Mouse (Mus musculus): ENCODE data around the gene Ppil1. TPM values are rescaled to one million over a fixed set of nuclear protein-coding genes. Genes with fewer than 3 reads are reported as not detected.

Ppil1 gene
- 123 and 126 TPM in 2 replicates for polyA plus RNA-seq (2016; fragmentation: Nextera tagmentation; extraction: Ambion mirVana)

GRCm38 (mm10) chr17:29263840-29264633 is at the start of gene Ppil1:
TSS of gene Ppil1 (minus strand) at chr17:29264186.
- H3K4me2 ChIP-seq = peak within 1 kb of the TSS; percentile 80
- peaks cover 29% of the 10 kb centered on the region for H3K36me3 ChIP-seq
- peak within 1 kb of the TSS; percentile 96 for H3K27ac ChIP-seq
- peaks cover 70% of the 10 kb centered on the region for H3K4me1 ChIP-seq
- peak within 1 kb of the TSS; percentile 88 for H3K9ac ChIP-seq
- peak within 1 kb of the TSS; percentile 88 for H3K4me3 ChIP-seq
- no peaks in the 10 kb centered on the region for H3K9me3 ChIP-seq (replicated peaks)
- 6% methylated on average over 38 of the region's 38 CpGs for WGBS (ENCODE audit: insufficient replicate concordance)
- H3K27me3 ChIP-seq (replicated peaks) = no peaks in the 10 kb centered on the region
- ATAC-seq = peak; percentile 62

DNA sequence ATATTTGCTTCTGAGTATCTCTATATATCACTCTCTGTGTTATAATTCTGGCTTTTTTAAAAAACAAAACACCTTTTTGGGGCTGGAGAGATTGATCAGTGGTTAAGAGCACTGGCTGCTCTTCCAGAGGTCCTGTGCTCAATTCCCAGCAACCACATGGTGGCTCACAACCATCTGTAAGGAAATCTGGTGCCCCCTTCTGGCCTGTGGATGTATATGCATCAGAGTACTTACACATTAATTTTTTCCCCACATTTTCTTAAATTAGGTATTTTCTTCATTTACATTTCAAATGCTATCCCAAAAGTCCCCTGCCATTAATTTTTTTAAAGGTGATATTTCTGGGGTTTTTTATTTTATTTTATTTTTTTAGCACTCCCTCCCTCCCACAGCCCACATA is 49.3 kb upstream of the Ppil1 start:
- Histone ChIP-seq H3K9me3 (replicated peaks) (0 out of 2 replicates have a peak, but pooled peaks cover 4% of the 10 kb centered on the region), H3K9ac (no peak overlapping the region), H3K4me2 (no peak overlapping the region), H3K4me1 (no peaks in the 10 kb centered on the region; the same call in 1 of the 2 replicates), H3K4me3 (no peak overlapping the region), H3K27me3 (replicated peaks) (peaks cover 6% of the 10 kb centered on the region), H3K36me3 (no peaks in the 10 kb centered on the region), H3K27ac (no peak overlapping the region)
- ATAC-seq = no peak

GRCm38 (mm10) chr17:29312082-29312481 is 48.1 kb upstream of the Ppil1 start:
- peaks cover 9% of the 10 kb centered on the region; the same call in 1 of the 2 replicates for H3K27me3 ChIP-seq (replicated peaks)
- H3K27ac ChIP-seq = no peak overlapping the region
- no peak overlapping the region for H3K4me2 ChIP-seq
- no peak overlapping the region for H3K9ac ChIP-seq
- no peak for ATAC-seq
- H3K4me1 ChIP-seq = no peaks in the 10 kb centered on the region; the same call in 1 of the 2 replicates
- 0 out of 2 replicates have a peak, but pooled peaks cover 4% of the 10 kb centered on the region for H3K9me3 ChIP-seq (replicated peaks)
- no peaks in the 10 kb centered on the region for H3K36me3 ChIP-seq
- no peak overlapping the region for H3K4me3 ChIP-seq
- 81% methylated on average over 2 of the region's 2 CpGs for WGBS (ENCODE audit: insufficient replicate concordance)

DNA sequence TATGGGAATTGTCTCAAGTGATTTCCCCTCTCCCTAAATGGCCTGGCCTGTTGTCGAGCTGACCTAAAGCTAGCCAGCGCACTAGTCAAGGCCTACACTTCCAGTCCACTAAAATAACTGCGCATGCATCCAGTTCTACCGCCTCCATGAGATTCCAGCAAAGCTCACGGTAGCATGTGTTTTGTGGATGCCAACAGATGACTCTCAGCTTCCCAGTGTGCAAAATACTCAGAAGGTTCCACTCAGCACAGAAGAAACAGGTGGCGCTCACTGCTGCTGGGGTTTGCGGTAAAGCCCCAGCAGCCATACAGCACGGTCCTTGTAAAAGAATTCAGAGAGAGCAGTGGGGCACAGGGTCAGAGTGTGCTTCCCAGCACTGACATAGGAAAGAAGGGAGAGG is 47.6 kb upstream of the Ppil1 start:
- Histone ChIP-seq H3K27ac (no peak overlapping the region), H3K4me3 (no peak overlapping the region), H3K9me3 (replicated peaks) (0 out of 2 replicates have a peak, but pooled peaks cover 4% of the 10 kb centered on the region), H3K9ac (no peak overlapping the region), H3K4me1 (no peaks in the 10 kb centered on the region; the same call in 1 of the 2 replicates), H3K36me3 (no peaks in the 10 kb centered on the region), H3K27me3 (replicated peaks) (peaks cover 5% of the 10 kb centered on the region; the same call in 1 of the 2 replicates), H3K4me2 (no peak overlapping the region)
- ATAC-seq = no peak
- WGBS (ENCODE audit: insufficient replicate concordance) = 79% methylated on average over 8 of the region's 8 CpGs

DNA sequence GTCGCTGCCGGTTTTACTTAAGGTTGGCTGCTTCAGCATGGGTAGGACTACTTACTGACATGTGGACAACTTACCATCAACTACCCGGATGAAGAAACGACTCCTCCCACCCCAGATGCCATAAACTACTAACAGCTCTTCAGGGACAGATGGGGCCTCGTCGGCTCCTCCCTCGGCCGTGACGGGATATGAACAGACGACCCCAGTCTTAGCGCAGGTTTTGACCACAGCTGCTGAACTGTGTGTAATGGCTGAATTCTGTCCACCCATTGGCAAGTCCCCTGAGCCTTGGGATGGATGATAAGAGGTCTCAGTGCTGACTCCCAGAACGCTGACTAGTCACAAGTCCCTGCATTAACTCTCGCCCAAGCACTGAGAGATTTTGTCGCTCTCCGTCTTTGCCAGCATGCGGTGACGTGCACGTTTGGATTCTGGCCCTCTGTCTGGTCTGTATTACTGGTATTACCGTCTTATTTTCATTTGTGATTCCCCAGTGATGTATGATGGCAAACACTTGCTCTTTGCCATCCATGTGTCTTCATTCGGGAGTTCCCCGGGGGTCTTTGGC is 46.2 kb upstream of the Ppil1 start:
- Histone ChIP-seq H3K4me1 (peaks cover 10% of the 10 kb centered on the region), H3K4me2 (no peak overlapping the region), H3K27ac (no peak overlapping the region), H3K9ac (no peak overlapping the region), H3K4me3 (no peak overlapping the region), H3K9me3 (replicated peaks) (0 out of 2 replicates have a peak, but pooled peaks cover 4% of the 10 kb centered on the region), H3K36me3 (no peaks in the 10 kb centered on the region), H3K27me3 (replicated peaks) (peaks cover 16% of the 10 kb centered on the region)
- WGBS (ENCODE audit: insufficient replicate concordance) = 75% methylated on average over 21 of the region's 21 CpGs
- no peak for ATAC-seq

DNA sequence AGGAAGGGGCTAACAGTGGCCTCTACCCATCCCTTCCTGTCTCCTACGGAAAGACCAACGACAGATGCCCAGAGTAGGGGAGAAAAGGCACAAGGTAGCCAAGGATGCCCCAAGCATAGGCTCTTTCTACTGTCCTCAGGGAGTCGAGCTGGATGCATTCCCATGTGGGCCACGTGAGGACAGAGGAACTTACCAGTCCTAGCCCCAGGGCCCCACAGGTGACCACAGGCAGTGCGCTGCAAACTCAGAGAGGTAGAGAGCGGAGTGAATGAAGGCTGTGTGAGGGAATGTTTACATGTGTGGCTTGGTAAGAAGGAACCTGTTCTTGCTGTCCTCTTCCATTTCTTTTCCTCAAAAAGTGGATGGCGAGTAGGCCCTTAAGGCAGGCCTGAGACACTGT is 41.9 kb upstream of the Ppil1 start:
- peak overlapping the region; percentile 10; the same call in 1 of the 2 replicates for H3K4me2 ChIP-seq
- H3K27me3 ChIP-seq (replicated peaks) = peaks cover 20% of the 10 kb centered on the region
- peaks cover 20% of the 10 kb centered on the region for H3K36me3 ChIP-seq
- H3K27ac ChIP-seq = no peak overlapping the region
- no peak overlapping the region for H3K4me3 ChIP-seq
- H3K4me1 ChIP-seq = peaks cover 29% of the 10 kb centered on the region
- no peaks in the 10 kb centered on the region for H3K9me3 ChIP-seq (replicated peaks)
- WGBS (ENCODE audit: insufficient replicate concordance) = 40% methylated on average over 7 of the region's 7 CpGs
- no peak for ATAC-seq
- no peak overlapping the region for H3K9ac ChIP-seq

DNA sequence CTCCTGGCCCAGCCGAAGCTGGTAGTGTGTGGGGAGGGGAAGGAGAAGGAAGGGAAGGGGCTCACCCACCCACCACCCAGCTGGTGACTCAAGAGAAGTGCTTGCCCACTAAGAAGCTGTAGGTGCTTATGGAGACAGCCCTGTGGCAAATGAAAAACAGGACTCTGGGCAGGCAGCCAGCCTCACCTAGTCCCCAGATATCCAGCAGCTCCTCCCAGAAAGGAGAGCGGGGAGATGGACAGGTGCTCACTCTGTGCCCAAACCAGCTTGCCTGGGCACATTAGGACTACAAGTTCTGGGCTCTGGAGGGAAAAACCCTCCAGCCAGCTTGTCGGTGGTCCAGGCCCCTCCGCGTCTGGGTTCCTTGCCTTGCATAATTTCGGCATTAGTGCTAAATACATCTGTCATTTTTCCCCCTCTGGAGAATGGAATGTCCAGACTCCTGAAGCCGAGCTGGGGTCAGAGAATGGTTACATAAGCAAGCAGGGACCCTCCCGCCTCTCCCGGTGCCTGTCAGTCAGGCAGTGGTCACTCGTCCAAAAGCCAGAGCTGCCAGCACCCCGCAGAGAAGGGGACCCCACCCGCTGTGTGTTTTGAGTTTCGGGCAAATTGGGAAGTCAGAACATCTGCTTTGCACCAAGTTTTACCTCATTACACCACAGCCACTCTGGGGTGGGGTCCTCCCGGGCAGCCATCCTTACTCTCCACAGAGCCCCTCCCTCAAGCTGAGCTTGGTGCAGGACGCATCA is 41.2 kb upstream of the Ppil1 start:
- Histone ChIP-seq H3K27me3 (replicated peaks) (peaks cover 20% of the 10 kb centered on the region), H3K36me3 (peaks cover 26% of the 10 kb centered on the region), H3K9me3 (replicated peaks) (no peaks in the 10 kb centered on the region), H3K4me3 (no peak overlapping the region), H3K9ac (no peak overlapping the region), H3K4me2 (peak overlapping the region; percentile 10; the same call in 1 of the 2 replicates), H3K27ac (no peak overlapping the region), H3K4me1 (peaks cover 29% of the 10 kb centered on the region)
- 25% methylated on average over 15 of the region's 15 CpGs for WGBS (ENCODE audit: insufficient replicate concordance)
- ATAC-seq = no peak

GRCm38 (mm10) chr17:29304376-29305057 is 40.5 kb upstream of the Ppil1 start:
- no peaks in the 10 kb centered on the region for H3K9me3 ChIP-seq (replicated peaks)
- ATAC-seq = no peak
- H3K4me1 ChIP-seq = peaks cover 29% of the 10 kb centered on the region
- H3K27ac ChIP-seq = no peak overlapping the region
- peaks cover 33% of the 10 kb centered on the region for H3K36me3 ChIP-seq
- H3K4me2 ChIP-seq = 0 out of 2 replicates have a peak overlapping the region, but pooled peaks have one; percentile 3
- H3K4me3 ChIP-seq = no peak overlapping the region
- peaks cover 20% of the 10 kb centered on the region for H3K27me3 ChIP-seq (replicated peaks)
- WGBS (ENCODE audit: insufficient replicate concordance) = 25% methylated on average over 13 of the region's 13 CpGs
- H3K9ac ChIP-seq = no peak overlapping the region

- H3K27me3 ChIP-seq (replicated peaks) = peaks cover 20% of the 10 kb centered on the region
- ATAC-seq = no peak
- peaks cover 40% of the 10 kb centered on the region for H3K36me3 ChIP-seq
- H3K9ac ChIP-seq = no peak overlapping the region
- H3K4me1 ChIP-seq = peaks cover 29% of the 10 kb centered on the region
- H3K9me3 ChIP-seq (replicated peaks) = no peaks in the 10 kb centered on the region
- H3K4me3 ChIP-seq = no peak overlapping the region
- H3K27ac ChIP-seq = no peak overlapping the region
- H3K4me2 ChIP-seq = 0 out of 2 replicates have a peak overlapping the region, but pooled peaks have one; percentile 3
- WGBS (ENCODE audit: insufficient replicate concordance) = 51% methylated on average over 3 of the region's 3 CpGs
Observed at GRCm38 (mm10) chr17:29303856-29304255, 39.9 kb upstream of the Ppil1 start.

DNA sequence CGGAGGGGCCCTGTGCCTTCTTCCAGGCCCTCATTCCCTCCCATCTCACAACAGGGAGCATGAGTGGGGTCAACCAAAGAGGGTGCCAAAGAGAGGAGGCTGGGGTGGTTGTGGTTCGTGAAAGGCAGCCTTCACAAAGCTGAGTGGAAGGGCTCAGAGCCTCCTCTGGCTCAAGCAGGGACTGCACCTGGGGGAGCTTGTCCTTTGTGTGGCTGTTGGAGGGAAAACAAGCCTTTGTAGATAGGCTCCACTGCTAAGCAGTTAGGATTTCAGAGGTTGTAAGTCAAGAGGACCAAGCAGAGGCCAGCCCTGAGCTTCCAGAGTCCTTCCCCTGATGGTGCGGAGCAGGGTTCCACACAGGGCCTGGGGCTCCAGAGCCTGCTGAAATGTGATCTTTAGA is 39.1 kb upstream of the Ppil1 start:
- WGBS (ENCODE audit: insufficient replicate concordance) = 45% methylated on average over 3 of the region's 3 CpGs
- Histone ChIP-seq H3K4me3 (no peak overlapping the region), H3K9ac (no peak overlapping the region), H3K27ac (no peak overlapping the region), H3K9me3 (replicated peaks) (no peaks in the 10 kb centered on the region), H3K27me3 (replicated peaks) (peaks cover 20% of the 10 kb centered on the region), H3K4me1 (peaks cover 29% of the 10 kb centered on the region), H3K4me2 (no peak overlapping the region), H3K36me3 (peaks cover 46% of the 10 kb centered on the region)
- no peak for ATAC-seq

DNA sequence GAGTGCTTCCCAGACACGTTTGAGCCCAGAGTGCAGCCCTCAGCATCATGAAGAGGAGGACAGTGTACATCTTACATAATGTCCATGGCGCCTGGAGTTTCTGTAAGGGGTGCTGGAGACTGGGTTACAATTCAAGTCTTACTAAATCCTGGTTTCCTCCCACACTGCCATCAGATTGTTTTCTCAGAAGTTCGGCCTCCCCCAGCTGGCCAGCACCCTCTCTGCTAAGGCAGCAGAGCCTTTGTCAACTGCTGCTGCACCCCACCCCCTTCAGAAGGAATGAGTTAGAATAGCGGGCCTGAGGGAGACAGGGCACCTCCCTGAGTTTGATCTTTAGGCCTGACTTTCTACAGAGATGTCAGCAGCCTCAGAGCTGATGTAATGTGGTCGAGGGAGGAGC is 38.2 kb upstream of the Ppil1 start:
- Histone ChIP-seq H3K36me3 (peaks cover 55% of the 10 kb centered on the region), H3K9me3 (replicated peaks) (no peaks in the 10 kb centered on the region), H3K4me3 (no peak overlapping the region), H3K4me2 (no peak overlapping the region), H3K27ac (no peak overlapping the region), H3K4me1 (peaks cover 33% of the 10 kb centered on the region), H3K9ac (no peak overlapping the region), H3K27me3 (replicated peaks) (peaks cover 17% of the 10 kb centered on the region)
- no peak for ATAC-seq
- WGBS (ENCODE audit: insufficient replicate concordance) = 63% methylated on average over 5 of the region's 5 CpGs

Measured in liver, embryonic 12.5 days (tissue).